Mouse (Mus musculus) kidney, adult 2 months (tissue): ENCODE results near the gene Wdr24.

Source experiments
- CTCF ChIP-seq: fragments of 200-500 bp; conservative IDR thresholded peaks from 2 replicates; pipeline ENCODE4 v1.5.1; 2011; ENCODE audit warnings: low read depth, mild to moderate bottlenecking, control low read depth, low read length, moderate library complexity, mixed read lengths; ENCODE audit not compliant: insufficient read depth, insufficient read length
- POLR2A ChIP-seq: fragments of 200-500 bp; IDR thresholded peaks from one replicate; pipeline ENCODE4 v1.6.1; 2011; ENCODE audit warnings: low read depth, low read length, control low read depth

- TF ChIP-seq CTCF (no peak), POLR2A (no peak)
Measured at GRCm38 (mm10) chr17:25833961-25834594, 10.7 kb downstream of the Wdr24 start.
